Mouse (Mus musculus): ENCODE data around the gene Ttk.

DNA sequence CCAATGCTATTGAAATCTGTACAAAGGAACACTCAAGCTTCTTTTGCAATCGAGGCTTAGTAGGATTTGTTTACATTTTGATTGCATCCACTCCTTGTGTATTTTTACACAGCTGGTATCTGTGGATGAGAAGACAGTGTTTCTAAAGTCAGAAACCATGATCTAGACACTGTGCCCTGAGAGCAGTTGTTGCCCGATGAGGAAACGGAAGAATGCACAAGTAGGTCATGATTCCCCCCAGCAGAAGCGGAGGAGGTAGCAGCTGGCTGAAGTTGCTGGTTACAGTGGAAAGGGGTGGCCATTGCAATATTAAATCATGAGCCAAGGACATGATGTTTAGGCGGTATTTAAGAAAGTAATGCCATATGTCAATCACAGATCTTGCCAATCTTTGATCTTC, 53.7 kb downstream of the Ttk start:
- TF ChIP-seq TAL1 (IDR thresholded peaks at IDR 0.05; ENCODE audit: low read length) (no peak), GATA1 (IDR thresholded peaks at IDR 0.05; ENCODE audit: low read length) (no peak)

All from erythroblast, embryonic 14.5 days (primary cell).